Mouse (Mus musculus): ENCODE measurements around the gene Rad17.

DNA sequence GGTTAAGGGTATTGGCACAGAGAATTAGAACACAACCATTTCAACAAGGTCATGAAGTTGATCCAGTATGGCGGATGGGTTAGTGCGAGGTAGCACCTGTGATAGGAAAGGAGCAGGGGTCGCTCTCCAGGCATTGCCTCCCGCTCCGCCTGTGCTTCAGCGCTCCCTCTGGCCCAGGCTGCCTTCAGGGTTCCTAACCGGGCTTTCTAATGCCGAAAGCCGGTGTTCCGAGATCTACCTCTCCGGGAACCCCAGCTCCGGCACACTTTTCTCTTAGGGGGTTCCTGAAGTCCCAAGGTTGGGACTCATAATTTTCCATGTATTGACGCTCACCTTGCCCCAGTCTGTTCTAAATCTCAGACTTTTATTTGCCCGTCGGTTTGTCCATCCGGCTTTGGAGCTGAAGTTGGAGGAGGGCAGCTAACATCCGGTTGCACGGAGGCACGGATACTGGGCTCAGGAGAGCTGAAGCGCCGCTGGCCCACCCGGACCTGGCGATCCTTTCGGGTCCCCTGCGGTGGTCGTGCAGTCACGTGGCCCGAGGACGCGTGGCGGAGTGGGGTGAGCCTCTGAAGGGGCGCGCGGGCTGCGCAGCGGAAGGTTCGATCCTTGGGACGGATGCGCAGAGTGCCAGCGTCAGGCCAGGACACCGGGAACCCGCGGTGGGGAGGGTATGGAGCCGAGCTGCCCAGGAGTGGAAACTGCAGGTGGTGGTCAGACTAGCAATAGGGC, 18.6 kb upstream of the Rad17 start, which contains the start of gene Ccdc125:
- no peak for TF ChIP-seq POLR2A (IDR thresholded peaks at IDR 0.05; ENCODE audit: insufficient read depth, low read length)
- TF ChIP-seq CTCF (IDR thresholded peaks at IDR 0.05; ENCODE audit: low read depth, low read length): no peak

Data from ES-Bruce4 (cell line).